Mouse (Mus musculus) hindbrain, embryonic 14.5 days (tissue): ENCODE data around the gene Ttll3. TPM values are rescaled to one million over a fixed set of nuclear protein-coding genes. Genes with fewer than 3 reads are reported as not detected.

Experiments used
- ATAC-seq: fragments of 200-750 bp; cut with Nextera tagmentation; 2 replicates; pipeline ENCODE4 v1.8.0; 2017; ENCODE audit warnings: moderate number of reproducible peaks, mild to moderate bottlenecking, moderate TSS enrichment, moderate library complexity; ENCODE audit not compliant: low FRiP score
- DNase-seq: peaks from one replicate; pipeline ENCODE4 v3.0.0-alpha.2; 2015; ENCODE audit warnings: low spot score
- H3K27ac ChIP-seq: fragments of 300-500 bp; sonication (generic); 2 replicates; pipeline ENCODE4 v1.5.1; 2014; ENCODE audit warnings: mild to moderate bottlenecking, moderate library complexity
- H3K27me3 ChIP-seq: fragments of 300-500 bp; sonication (generic); 2 replicates; pipeline ENCODE4 v1.6.1; 2014; ENCODE audit warnings: mild to moderate bottlenecking, low read length, mixed read lengths; ENCODE audit not compliant: control insufficient read depth, insufficient read depth
- H3K36me3 ChIP-seq: fragments of 300-500 bp; sonication (generic); replicated peaks from 2 replicates; pipeline ENCODE4 v1.6.1; 2014; ENCODE audit not compliant: control insufficient read depth, insufficient read depth
- H3K4me1 ChIP-seq: fragments of 300-500 bp; sonication (generic); replicated peaks from 2 replicates; pipeline ENCODE4 v1.6.1; 2014; ENCODE audit warnings: antibody characterized with exemption, low read length, mixed read lengths; ENCODE audit not compliant: control insufficient read depth, insufficient read depth
- H3K4me2 ChIP-seq: fragments of 300-500 bp; sonication (generic); replicated peaks from 2 replicates; pipeline ENCODE4 v1.6.1; 2014; ENCODE audit warnings: mild to moderate bottlenecking, moderate library complexity
- H3K4me3 ChIP-seq: fragments of 300-500 bp; sonication (generic); replicated peaks from 2 replicates; pipeline ENCODE4 v1.5.1; 2014; ENCODE audit warnings: mild to moderate bottlenecking, low read length
- H3K9ac ChIP-seq: fragments of 300-500 bp; sonication (generic); 2 replicates; pipeline ENCODE4 v1.6.1; 2014
- H3K9me3 ChIP-seq: fragments of 300-500 bp; sonication (generic); 2 replicates; pipeline ENCODE4 v1.6.1; 2016; ENCODE audit warnings: low read length; ENCODE audit not compliant: control insufficient read depth
- WGBS: fragments of 180-500 bp; shearing (Covaris S2); extraction: QIAGEN DNeasy Blood & Tissue Kit; methylation state at CpG from one replicate; pipeline ENCODE4 v1.1.7; 2014; 5-methylcytosine and 5-hydroxymethylcytosine counted together
- polyA plus RNA-seq: library from polyadenylated mRNA; unstranded; fragments of >200 nt; fragmentation: Nextera tagmentation; extraction: Ambion mirVana; gene quantifications from 2 replicates; pipeline ENCODE4 v1.2.1, GENCODE M21; 2014

Gene Ttll3
- polyA plus RNA-seq, 1 experiment from 2014 or later: 8.1 TPM

GRCm38 (mm10) chr6:113438721-113439430, 49.8 kb downstream of the Ttll3 start:
- no peaks in the 10 kb centered on the region for H3K9me3 ChIP-seq
- H3K4me3 ChIP-seq: no peak overlapping the region
- H3K9ac ChIP-seq: no peak overlapping the region
- H3K27ac ChIP-seq: no peak overlapping the region
- no peaks in the 10 kb centered on the region for H3K27me3 ChIP-seq
- DNase-seq (no peak), ATAC-seq (no peak)
- no peak overlapping the region for H3K4me2 ChIP-seq
- peaks cover 12% of the 10 kb centered on the region for H3K4me1 ChIP-seq
- WGBS: 70% methylated on average over 12 of the region's 12 CpGs
- no peaks in the 10 kb centered on the region for H3K36me3 ChIP-seq

- no peak overlapping the region for H3K4me3 ChIP-seq
- no peak overlapping the region for H3K9ac ChIP-seq
- no peak overlapping the region for H3K4me2 ChIP-seq
- H3K27me3 ChIP-seq: no peaks in the 10 kb centered on the region
- DNase-seq (no peak), ATAC-seq (no peak)
- 87% methylated on average over 3 of the region's 3 CpGs for WGBS
- 0 out of 2 replicates have a peak, but pooled peaks cover 3% of the 10 kb centered on the region for H3K36me3 ChIP-seq
- H3K27ac ChIP-seq: no peak overlapping the region
- no peaks in the 10 kb centered on the region for H3K9me3 ChIP-seq
- H3K4me1 ChIP-seq: peaks cover 12% of the 10 kb centered on the region
These were observed 51.6 kb downstream of the Ttll3 start for GRCm38 (mm10) chr6:113440686-113441085.

DNA sequence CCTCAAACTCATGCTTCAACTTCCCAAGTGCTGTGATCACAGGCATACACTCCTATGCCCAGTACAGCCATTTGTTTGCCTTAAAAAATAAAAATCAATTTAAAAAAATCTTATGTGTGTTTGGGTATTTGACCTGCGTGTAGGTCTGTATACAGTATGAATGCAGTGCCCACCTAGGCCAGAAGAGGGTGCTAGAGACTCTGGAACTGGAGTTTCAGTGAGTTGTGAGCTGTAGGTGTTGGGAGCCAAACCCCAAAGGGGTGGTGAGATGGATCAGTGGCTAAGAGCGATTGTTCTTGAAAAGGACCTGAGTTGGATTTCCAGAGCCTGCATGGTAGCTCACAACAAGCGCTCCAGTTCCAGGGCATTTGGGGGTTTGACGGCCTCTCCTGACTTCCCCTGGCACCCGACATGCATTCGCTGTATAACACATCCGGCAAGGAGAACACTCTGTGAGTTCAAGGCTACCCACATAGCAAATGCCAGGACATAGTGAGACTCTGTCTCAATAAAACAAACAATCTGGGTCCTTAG, 52.2 kb downstream of the Ttll3 start:
- no peak overlapping the region for H3K9ac ChIP-seq
- peaks cover 12% of the 10 kb centered on the region for H3K4me1 ChIP-seq
- no peaks in the 10 kb centered on the region for H3K9me3 ChIP-seq
- H3K27me3 ChIP-seq: no peaks in the 10 kb centered on the region
- WGBS: 53% methylated on average over 7 of the region's 7 CpGs
- no peak for ATAC-seq
- 0 out of 2 replicates have a peak, but pooled peaks cover 3% of the 10 kb centered on the region for H3K36me3 ChIP-seq
- H3K4me2 ChIP-seq: no peak overlapping the region
- DNase-seq: peak; percentile 84
- no peak overlapping the region for H3K4me3 ChIP-seq
- H3K27ac ChIP-seq: no peak overlapping the region

DNA sequence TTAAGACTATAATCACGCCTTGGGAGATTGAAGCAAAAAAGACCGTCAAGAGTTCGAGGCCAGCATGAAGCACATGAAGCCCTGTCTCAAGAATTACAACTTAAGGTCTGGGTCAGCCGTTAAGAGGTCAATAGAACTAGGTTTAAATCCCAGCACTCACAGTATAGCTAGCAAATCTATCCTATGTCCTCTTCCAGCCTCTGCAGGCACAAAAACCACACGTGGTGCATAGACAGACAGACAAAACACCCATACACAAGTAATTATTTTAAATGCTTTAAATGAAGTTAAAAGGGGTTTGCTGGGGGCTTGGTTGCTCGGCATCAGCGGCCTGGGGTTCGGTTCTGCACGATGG, 53.0 kb downstream of the Ttll3 start:
- peak overlapping the region; percentile 86 for H3K9ac ChIP-seq
- DNase-seq (peak; percentile 27), ATAC-seq (peak; percentile 42; the same call in 1 of the 2 replicates)
- H3K4me1 ChIP-seq: peaks cover 12% of the 10 kb centered on the region
- no peaks in the 10 kb centered on the region for H3K9me3 ChIP-seq
- peak overlapping the region; percentile 80 for H3K4me2 ChIP-seq
- peak overlapping the region; percentile 63 for H3K27ac ChIP-seq
- no peaks in the 10 kb centered on the region for H3K27me3 ChIP-seq
- H3K36me3 ChIP-seq: peaks cover 9% of the 10 kb centered on the region
- WGBS: 42% methylated on average over 9 of the region's 9 CpGs
- peak overlapping the region; percentile 75 for H3K4me3 ChIP-seq

DNA sequence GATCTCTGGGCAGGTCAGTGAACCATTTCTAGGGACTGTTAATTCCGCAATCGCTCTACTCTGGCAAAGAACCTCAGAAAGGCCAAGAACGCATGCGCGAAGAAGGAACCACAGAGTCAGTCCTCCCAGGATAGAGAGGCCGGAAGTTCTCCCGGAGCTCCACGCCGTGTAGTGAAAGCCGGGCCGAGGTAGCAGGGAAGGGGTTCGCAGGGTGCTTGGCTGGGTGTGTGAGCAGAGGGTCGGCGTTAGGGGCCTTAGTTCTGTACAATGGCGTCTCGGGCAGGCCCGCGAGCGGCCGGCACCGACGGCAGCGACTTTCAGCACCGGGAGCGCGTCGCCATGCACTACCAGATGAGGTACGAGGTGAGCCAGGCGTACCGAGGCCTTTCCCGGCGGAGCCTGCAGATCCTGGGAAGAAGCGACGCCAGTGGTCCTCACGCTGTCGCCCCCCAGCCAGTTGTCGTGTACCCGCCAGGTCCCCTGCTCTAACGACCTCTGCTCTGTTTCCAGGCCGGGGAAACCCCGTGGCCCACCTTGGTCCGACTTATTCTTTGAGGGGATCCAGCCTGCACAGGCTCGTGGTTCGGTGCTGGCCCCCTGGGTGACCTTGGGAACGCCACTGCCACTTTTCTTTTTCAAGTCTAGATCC, 53.5 kb downstream of the Ttll3 start, which contains the start of gene Jagn1:
Gene Jagn1 (plus strand): TSS at position 128 of the 649 bp plus-strand sequence.
- Histone ChIP-seq H3K27ac (peak within 1 kb of the TSS; percentile 63), H3K9ac (peak within 1 kb of the TSS; percentile 86), H3K4me1 (peaks cover 12% of the 10 kb centered on the region), H3K9me3 (no peaks in the 10 kb centered on the region), H3K4me3 (peak within 1 kb of the TSS; percentile 75), H3K4me2 (peak within 1 kb of the TSS; percentile 80), H3K27me3 (no peaks in the 10 kb centered on the region), H3K36me3 (peaks cover 14% of the 10 kb centered on the region)
- ATAC-seq (peak; percentile 92), DNase-seq (peak; percentile 98)
- under 1% methylated on average over 45 of the region's 45 CpGs for WGBS

- peaks cover 20% of the 10 kb centered on the region for H3K36me3 ChIP-seq
- no peak overlapping the region for H3K27ac ChIP-seq
- peak overlapping the region; percentile 80 for H3K4me2 ChIP-seq
- no peaks in the 10 kb centered on the region for H3K27me3 ChIP-seq
- no peaks in the 10 kb centered on the region for H3K9me3 ChIP-seq
- DNase-seq: no peak
- H3K4me1 ChIP-seq: peaks cover 12% of the 10 kb centered on the region
- H3K9ac ChIP-seq: peak overlapping the region; percentile 86
- peak overlapping the region; percentile 75 for H3K4me3 ChIP-seq
- ATAC-seq: no peak
- 56% methylated on average over 12 of the region's 12 CpGs for WGBS
These were observed 54.0 kb downstream of the Ttll3 start for GRCm38 (mm10) chr6:113443091-113443490.

- DNase-seq (no peak), ATAC-seq (no peak)
- Histone ChIP-seq H3K9me3 (no peaks in the 10 kb centered on the region), H3K9ac (no peak overlapping the region), H3K36me3 (peaks cover 31% of the 10 kb centered on the region), H3K4me3 (no peak overlapping the region), H3K27me3 (no peaks in the 10 kb centered on the region), H3K27ac (no peak overlapping the region), H3K4me2 (no peak overlapping the region), H3K4me1 (peaks cover 12% of the 10 kb centered on the region)
- 83% methylated on average over 6 of the region's 8 CpGs for WGBS
These were observed 55.3 kb downstream of the Ttll3 start for GRCm38 (mm10) chr6:113444207-113444965.

- Histone ChIP-seq H3K27ac (no peak overlapping the region), H3K9ac (no peak overlapping the region), H3K36me3 (peaks cover 31% of the 10 kb centered on the region), H3K9me3 (no peaks in the 10 kb centered on the region), H3K27me3 (no peaks in the 10 kb centered on the region), H3K4me3 (no peak overlapping the region), H3K4me1 (peaks cover 9% of the 10 kb centered on the region), H3K4me2 (no peak overlapping the region)
- ATAC-seq: no peak
- 96% methylated on average over 4 of the region's 4 CpGs for WGBS
- no peak for DNase-seq
These were observed 58.6 kb downstream of the Ttll3 start for GRCm38 (mm10) chr6:113447639-113448038.

DNA sequence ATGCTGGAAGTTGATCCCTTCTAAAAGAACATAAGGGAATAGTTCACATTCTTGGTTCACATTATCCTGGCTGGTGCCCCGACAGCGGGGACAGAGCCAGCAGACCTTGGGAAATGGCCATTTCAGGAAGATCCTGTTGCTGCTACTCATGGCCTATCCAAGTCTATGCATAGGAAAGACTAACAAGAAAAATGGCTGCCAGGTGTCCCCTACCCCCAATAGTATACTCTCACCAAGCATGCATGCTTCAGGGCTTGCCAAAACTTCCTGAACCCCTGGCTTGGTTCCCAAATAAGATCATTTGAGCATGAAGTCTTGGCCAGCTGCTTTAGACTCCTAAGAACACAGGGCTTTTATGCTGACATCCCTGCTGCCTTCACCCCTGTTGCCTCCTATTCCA, 62.8 kb downstream of the Ttll3 start:
- Histone ChIP-seq H3K9ac (no peak overlapping the region), H3K4me1 (no peaks in the 10 kb centered on the region), H3K27me3 (no peaks in the 10 kb centered on the region), H3K4me3 (no peak overlapping the region), H3K9me3 (no peaks in the 10 kb centered on the region), H3K27ac (no peak overlapping the region), H3K36me3 (peaks cover 24% of the 10 kb centered on the region), H3K4me2 (no peak overlapping the region)
- WGBS: 84% methylated on average over 2 of the region's 2 CpGs
- ATAC-seq (no peak), DNase-seq (no peak)
